Mouse (Mus musculus) 3134 (cell line): Measurements from ENCODE around the gene Uvssa.

Experiments
- DNase-seq: peaks from one replicate; pipeline ENCODE4 v3.0.0-alpha.2; 2011; ENCODE audit warnings: low spot score; ENCODE audit not compliant: insufficient read length; ENCODE audit errors: extremely low read depth

The Uvssa gene

DNA sequence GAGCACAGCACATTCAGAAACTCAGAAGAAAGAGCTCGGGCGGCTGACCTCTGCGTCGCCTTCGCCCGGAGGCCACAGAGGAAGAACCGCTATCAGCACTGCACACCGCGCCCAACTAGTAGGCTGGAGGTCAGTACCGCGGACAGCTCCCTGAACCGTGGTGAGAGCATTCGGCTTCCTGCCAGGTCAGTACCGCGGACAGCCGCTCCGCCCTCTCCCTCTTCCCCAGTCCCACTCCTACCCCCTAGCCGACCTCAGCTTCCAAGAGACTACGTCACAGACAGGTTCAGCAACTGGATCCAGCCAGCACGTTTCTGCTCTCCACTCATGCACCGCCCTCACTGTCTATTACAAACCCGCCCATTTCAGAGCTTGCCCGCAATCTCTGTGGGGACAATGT is 59.9 kb downstream of the Uvssa start:
- DNase-seq: peak; percentile 33

DNA sequence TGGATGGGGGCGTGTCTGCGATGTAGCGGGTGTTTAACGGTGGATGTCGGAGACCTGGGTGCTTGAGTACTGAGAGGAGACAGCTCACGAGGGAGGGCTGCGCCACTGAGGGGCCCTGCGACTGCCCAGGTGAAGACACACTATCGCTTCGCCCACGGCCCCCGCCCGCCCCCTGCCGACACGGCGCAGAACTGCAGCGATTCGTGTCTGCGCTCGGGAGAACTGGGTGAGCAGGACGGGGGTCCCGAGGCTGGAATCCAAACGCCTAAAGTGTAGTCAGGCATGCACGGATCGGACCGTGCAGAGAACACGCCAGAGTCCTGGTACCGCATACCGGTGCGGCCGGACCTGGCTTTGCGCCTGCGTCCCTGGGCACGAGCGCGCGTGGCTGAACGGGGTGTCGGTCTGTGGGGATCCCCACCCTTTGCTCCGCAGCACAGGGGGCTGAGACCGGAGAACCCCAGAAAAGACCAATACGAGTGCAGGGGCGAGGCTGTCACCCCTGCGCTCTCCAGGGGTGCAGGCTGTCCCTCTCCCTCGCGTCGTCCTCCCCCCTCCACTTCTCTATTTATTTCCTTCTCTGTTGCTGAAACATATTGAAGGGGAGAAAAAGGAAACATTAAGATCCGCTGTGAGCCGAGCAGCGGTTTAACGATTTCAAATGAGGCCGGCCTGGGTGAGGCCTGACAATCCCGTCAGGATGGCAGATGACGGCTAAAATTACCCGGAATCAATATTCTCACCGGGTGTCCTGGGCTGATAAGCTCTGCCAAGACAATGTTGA is 64.8 kb downstream of the Uvssa start:
- no peak for DNase-seq

DNA sequence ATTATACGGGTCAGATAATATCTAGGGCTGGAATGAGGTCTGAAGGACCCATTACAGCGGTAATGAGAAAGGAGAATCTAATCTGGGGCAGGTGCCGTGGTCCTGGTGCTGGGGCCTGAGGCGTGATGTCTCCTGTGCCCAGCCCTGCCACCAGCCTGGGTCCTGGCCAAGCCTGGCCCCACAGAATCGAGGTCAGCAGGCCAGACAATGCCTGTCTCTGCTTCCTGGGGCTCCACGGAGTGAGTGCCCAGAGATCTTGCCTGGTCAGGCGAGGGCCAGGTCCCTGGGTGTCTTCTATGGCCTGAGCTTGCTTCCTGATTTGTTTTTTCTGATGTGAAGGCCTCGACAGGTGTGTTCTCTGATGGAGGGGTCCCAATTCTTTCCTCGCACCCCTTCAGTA is 65.4 kb downstream of the Uvssa start:
- no peak for DNase-seq

DNA sequence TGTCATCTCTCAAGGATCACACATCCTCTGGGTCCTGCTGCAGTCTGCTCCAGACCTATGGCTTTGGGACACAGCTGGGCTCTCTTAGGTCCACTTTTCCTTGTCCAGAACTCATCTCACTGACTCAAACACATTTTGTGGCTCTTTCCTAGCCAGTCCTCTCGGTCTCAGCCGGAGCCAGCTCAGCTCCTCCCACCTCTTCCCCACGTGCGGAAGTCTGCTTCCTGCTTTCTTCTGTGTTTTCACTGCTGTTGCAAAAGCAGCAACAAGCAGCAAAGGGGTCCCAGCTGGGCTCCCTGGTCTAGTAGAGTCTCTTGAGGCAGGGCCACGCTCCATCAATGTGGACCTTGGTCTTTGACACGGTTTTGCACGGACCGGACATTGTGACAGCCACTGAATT is 77.4 kb downstream of the Uvssa start:
- no peak for DNase-seq

GRCm38 (mm10) chr5:33458132-33458622 is 79.8 kb downstream of the Uvssa start:
- no peak for DNase-seq

- no peak for DNase-seq
These were observed 80.8 kb downstream of the Uvssa start for GRCm38 (mm10) chr5:33459111-33459510.

- no peak for DNase-seq
These were observed 86.0 kb downstream of the Uvssa start for GRCm38 (mm10) chr5:33464390-33464789.

GRCm38 (mm10) chr5:33465464-33465863 is 87.1 kb downstream of the Uvssa start:
- DNase-seq: no peak
